Mouse (Mus musculus): ENCODE measurements around the gene E130308A19Rik. TPM values are rescaled to one million over a fixed set of nuclear protein-coding genes. Genes with fewer than 3 reads are reported as not detected.
A peak's percentile ranks its signal among the peaks of the same experiment; 100 is the strongest.
"Not testable (repeated sequence)": the region's sequence is repeated elsewhere in the genome, so short reads cannot be mapped to it uniquely, and the experiment has no call there.

Gene E130308A19Rik
- total RNA-seq, 2 experiments from 2014 or later, result 10.2 to 15.0 TPM

GRCm38 (mm10) chr4:59764950-59765349 is 138.9 kb downstream of the E130308A19Rik start:
- intact Hi-C loops (cut with DNase I), result no loop called here
- no peak for DNase-seq (ENCODE audit: low spot score in 2 of 2)

DNA sequence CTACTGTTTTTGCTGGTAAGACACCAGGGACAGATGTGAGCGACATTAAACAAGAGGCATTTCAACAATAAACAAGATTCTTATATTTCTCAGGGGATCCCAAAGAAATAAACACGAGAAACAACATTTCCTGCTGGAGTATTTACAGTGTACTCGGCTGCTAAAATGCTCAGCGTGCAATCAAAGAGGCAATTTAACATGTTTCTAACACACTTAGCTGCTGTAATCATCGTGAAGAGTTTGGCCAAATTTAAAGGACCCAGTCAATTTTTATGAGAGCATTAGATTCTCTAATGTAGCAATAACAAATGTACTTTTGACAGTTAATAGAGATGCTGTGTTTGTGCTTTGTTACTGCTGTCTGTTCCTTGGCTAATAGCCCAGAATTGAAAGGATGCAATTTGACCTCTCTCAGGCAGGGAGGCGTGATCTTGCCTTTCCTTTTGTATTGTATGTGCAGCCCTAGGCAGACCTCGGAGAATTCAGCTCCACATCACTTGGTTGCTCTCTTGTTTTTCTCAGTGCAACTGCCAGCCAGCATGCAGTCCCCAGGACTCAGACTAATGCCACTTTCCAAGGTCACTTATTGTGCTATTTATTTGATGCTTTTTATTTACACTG is 139.5 kb downstream of the E130308A19Rik start:
- intact Hi-C loops (cut with DNase I), result no loop called here
- no peak for DNase-seq (ENCODE audit: low spot score in 2 of 2)

DNA sequence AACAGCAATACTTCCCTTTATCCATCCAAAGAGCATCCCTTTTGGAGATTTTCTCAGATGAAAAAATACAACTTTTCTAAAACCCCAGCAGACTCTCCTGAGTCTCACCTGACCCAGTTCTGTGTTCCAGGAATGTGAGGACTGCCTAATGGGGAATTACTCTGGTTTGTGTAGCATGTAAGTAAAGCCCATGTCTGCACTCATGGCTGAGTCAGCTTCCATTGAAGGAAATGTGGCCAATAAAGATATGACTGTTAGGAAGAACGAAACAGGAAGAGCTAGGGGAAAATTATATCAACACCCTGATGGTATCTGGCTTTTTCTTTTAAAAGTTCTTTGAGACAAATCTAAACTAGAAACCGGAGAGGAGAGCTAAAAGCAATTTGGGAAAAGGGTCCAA is 141.7 kb downstream of the E130308A19Rik start:
- DNase-seq (ENCODE audit: low spot score in 2 of 2), result no peak
- intact Hi-C loops (cut with DNase I), result no loop called here

DNA sequence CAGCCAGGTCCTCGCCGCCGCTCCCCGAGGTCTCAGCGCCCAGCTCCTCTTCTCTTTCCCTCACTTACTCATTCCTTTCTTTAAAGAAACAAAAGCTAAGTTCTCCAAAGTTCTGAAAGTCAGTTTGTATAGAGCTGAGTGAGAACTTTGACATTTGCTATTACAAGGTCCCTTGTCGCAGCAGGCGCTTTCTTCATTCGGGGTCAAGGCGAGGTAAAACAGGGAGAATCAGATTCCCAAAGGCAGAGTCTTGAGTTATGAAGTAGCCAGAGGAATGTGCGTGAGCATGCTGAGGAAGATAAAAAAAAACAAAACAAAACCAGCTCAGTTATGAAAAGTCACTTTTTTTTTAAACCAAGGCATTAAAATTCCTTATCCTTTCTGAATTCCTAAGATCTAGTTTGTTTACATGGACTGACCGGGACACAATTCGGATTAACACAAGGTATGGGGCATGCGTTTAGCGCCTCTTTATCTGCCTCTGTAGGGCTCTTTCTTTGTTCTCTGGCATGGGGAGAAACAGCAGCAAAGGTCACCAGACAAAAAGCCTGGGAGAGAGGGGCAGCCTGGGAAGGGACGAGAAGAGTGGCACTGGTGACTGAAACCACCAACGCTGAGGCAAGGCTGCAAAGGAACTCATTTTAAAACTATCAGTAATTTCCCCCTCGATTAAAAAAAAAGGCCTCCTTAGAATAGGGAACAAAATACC is 146.3 kb downstream of the E130308A19Rik start:
- no peak for DNase-seq (ENCODE audit: low spot score in 2 of 2)
- intact Hi-C loops (cut with DNase I), result no loop called here

DNA sequence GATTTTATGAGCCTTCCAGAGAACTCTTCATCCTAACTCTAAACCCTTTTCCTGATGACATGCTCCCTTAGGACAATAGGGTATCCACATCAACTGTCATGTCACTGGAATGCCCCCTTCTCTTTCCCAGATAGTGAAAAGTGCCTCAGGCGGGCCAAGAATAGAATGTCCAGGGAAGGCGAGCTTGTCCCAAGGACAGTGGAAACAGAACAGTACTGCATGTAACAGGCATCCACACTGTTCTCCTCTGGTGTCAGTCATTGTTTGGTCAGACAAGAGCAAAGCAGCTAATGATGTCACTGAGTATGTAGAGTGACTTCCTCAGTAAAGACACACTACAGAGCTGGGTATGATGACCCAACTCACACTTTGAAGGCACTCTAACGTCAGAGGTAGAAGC is 151.8 kb downstream of the E130308A19Rik start:
- intact Hi-C loops (cut with DNase I), result no loop called here
- no peak for DNase-seq (ENCODE audit: low spot score in 2 of 2)

- intact Hi-C loops (cut with DNase I), result loop anchor here (5.0 kb wide), 3 partner anchors 153 to 418 kb away; partner anchors contain the start of gene E130308A19Rik
- no peak for DNase-seq (ENCODE audit: low spot score in 2 of 2)
These were observed 154.6 kb downstream of the E130308A19Rik start for GRCm38 (mm10) chr4:59780568-59780967.

DNA sequence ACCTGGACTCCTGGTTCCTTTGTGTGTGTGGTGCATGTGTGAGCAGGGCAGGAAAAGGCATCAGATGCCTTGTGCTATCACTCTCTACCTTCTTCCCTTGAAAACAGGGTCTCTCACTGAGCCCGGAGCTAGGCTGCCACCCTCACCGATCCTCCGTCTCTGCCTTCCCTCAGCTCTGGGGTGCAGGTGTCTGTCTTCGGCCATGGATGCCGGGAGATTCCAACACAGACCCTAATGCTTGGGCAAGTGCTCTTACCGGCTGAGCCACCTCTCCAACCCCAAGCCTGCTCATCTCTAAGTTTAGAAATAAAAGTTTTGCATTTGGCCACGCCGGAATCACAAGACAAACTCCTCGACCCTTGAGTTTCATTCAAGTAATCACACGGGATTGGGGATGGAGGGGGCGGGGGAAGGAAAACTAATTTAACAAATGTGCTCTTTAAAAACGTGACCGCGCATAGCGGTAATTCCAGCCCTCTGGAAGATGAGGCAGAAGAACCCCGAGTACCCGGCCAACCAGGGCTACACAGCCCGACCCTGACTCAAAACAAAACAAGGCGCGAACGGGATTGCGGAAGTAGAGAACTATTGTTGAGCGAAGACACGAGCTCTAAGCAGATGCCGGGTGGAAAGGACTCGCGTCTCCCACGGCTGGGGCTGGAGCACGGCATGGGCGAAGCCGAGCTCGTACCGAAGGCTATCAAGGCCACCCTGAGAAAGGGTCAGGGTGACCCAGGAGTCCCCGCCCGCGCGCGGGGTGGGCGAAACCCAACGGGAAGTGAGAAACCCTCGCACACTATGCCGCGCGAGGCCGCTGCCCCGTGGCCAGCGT is 157.1 kb downstream of the E130308A19Rik start:
- intact Hi-C loops (cut with DNase I), result loop anchor here (5.0 kb wide), 3 partner anchors 156 to 421 kb away; partner anchors contain the start of gene E130308A19Rik
- DNase-seq (ENCODE audit: low spot score in 2 of 2), result no peak

GRCm38 (mm10) chr4:59783685-59784279 is 157.8 kb downstream of the E130308A19Rik start:
- DNase-seq (ENCODE audit: low spot score in 2 of 2), result peak; percentile 94 to 95
- intact Hi-C loops (cut with DNase I), result loop anchor here (2.0 to 5.0 kb wide), 4 partner anchors 145 to 421 kb away; partner anchors contain the start of gene E130308A19Rik

DNA sequence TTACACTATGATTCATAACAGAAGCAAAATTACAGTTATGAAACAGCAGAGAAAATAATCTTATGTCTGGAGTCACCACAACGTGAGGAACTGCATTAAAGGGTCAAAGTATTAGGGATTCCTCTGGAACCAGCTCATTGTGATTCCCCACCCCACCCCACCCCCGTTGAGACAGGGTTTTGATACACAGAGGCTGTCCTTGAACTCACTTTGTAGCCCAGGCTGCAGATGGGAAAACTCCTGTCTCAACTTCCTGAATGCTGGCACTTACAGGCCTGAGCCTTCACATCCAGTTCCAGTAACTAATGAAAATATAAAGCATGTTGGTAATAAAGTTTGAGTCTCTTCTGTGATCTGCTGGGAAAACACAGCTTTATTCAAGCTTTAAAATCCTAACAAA is 159.4 kb downstream of the E130308A19Rik start:
- no peak for DNase-seq (ENCODE audit: low spot score in 2 of 2)
- intact Hi-C loops (cut with DNase I), result loop anchor here (2.0 kb wide), 1 partner anchor 143 kb away; no protein-coding TSS in a partner anchor

GRCm38 (mm10) chr4:59786661-59787060 is 160.7 kb downstream of the E130308A19Rik start:
- DNase-seq (ENCODE audit: low spot score in 2 of 2), result peak; percentile 52 to 73
- intact Hi-C loops (cut with DNase I), result loop anchor here (1.0 to 2.0 kb wide), 2 partner anchors 64 to 85 kb away; no protein-coding TSS in a partner anchor

GRCm38 (mm10) chr4:59787126-59787525 is 161.1 kb downstream of the E130308A19Rik start:
- intact Hi-C loops (cut with DNase I), result loop anchor here (2.0 kb wide), 1 partner anchor 64 kb away; no protein-coding TSS in a partner anchor
- DNase-seq (ENCODE audit: low spot score in 2 of 2), result no peak

GRCm38 (mm10) chr4:59789015-59789414 is 163.0 kb downstream of the E130308A19Rik start:
- DNase-seq (ENCODE audit: low spot score in 2 of 2), result no peak
- intact Hi-C loops (cut with DNase I), result no loop called here

GRCm38 (mm10) chr4:59793626-59794025 is 167.6 kb downstream of the E130308A19Rik start:
- DNase-seq (ENCODE audit: low spot score in 2 of 2); intact Hi-C loops (cut with DNase I): not testable (repeated sequence)

GRCm38 (mm10) chr4:59794116-59794515 is 168.1 kb downstream of the E130308A19Rik start:
- intact Hi-C loops (cut with DNase I), result no loop called here
- no peak for DNase-seq (ENCODE audit: low spot score in 2 of 2)

GRCm38 (mm10) chr4:59795788-59796455 is 169.9 kb downstream of the E130308A19Rik start:
- intact Hi-C loops (cut with DNase I), result no loop called here
- DNase-seq (ENCODE audit: low spot score in 2 of 2), result no peak

DNA sequence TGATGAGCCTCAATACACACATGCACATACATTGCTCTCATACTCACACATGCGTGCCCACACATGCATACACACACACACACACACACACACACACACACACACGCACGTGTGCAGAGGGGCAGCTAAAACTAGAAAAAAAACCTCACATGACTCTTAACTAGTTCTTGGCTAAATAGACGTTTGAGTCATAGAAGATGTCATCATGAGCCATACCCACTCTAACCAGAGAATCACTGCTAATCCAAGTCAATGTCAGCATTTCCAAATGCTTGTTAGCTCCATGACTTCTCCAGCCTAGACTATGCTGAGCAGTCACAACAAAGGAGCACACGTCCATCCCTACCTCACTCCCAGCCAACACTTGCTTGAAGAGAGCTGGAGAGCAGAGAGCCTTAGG is 174.2 kb downstream of the E130308A19Rik start:
- no peak for DNase-seq (ENCODE audit: low spot score in 2 of 2)
- intact Hi-C loops (cut with DNase I), result no loop called here

DNA sequence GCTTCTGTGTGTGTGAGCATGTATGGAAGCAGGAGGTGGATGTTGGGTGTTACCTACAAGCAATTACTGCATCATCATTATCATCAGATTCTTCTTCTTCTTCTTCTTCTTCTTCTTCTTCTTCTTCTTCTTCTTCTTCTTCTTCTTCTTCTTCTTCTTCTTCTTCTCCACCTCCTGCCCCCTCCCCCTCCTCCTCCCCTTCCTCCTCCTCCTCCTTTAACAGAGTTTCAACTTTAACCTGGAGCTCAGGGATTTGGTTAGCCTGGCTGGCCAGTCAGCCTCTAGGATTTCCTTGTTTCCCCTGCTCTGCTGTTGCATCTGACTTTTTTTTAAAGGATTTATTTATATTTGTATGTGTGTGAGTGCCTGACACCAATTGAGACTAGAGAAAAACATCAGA is 175.5 kb downstream of the E130308A19Rik start, which contains the start of gene Inip:
Inip (minus strand) TSS at position 101 of the 400 bp plus-strand sequence.
- intact Hi-C loops (cut with DNase I), result no loop called here
- no peak for DNase-seq (ENCODE audit: low spot score in 2 of 2)

DNA sequence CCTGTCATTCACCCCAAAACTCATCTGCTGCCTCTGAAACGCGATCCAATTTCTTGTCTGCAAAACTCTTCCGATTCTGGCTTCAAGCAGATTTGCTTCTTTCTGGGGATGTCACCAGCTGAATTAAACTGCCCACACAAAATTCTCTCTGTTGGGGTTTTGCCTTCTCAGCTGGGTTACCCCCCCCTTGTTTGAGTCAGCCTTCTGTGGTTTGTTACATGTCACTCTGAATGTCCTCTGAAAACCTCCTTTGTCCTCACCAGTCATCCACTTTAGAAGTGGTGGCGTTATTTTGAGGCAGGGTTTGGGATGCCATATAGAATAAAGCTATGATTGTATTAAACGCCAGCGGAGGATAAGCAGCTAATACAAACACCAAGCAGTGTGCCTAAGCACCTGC is 176.1 kb downstream of the E130308A19Rik start:
- intact Hi-C loops (cut with DNase I), result no loop called here
- no peak for DNase-seq (ENCODE audit: low spot score in 2 of 2)

GRCm38 (mm10) chr4:59802792-59803191 is 176.8 kb downstream of the E130308A19Rik start:
- intact Hi-C loops (cut with DNase I), result no loop called here

More at GRCm38 (mm10) chr4:59802792-59803191, 176.8 kb downstream of the E130308A19Rik start:
- DNase-seq (ENCODE audit: low spot score in 2 of 2), result no peak
